Mouse (Mus musculus) retina, postnatal 7 days (tissue): ENCODE data around the gene Hmcn2.

Source experiments
- DNase-seq: peaks from one replicate; pipeline ENCODE4 v3.0.0-alpha.2; 2012; ENCODE audit warnings: low read depth, low spot score

Gene Hmcn2

DNA sequence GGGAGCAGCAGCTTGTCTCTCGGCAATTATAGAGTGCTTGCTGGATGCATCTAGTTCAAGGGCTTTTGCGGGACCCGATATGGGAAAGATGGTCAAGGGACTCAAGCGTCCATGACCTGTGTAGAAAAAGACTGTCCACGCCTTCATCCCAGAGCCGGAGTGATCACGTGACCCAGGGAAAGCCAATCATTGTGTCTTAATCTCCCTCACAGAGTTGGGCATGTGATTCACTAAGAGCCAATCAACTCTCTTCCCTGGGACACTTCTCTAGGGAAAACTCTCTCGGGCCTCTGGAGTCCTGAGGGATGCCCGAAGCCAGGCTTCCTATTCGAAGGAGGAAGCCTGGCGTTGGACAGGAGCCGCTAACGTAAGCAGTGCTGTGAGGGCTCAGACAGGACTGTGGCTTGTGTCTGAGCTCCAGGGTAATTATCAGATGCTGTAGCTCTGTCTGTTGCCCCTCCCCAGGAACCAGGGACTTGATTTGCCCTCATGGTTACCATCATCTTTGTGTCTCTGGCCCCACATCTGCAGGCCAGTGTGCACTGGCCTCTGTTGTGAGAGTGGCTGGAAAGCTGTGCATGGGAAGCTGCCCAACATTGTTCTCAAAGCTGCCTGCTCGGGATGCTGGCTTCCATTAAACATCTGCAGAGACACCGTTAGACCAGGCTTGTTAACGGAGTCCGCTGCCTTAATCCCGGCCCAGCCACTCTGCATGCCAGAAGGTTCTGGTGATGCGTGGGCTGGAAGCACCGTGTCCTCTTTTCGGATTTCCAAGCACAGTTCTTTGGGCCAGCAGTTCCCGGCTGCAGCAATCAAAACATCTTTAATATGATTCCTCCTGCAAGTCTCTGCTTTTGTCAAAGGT, 9.2 kb upstream of the Hmcn2 start:
- DNase-seq: no peak

DNA sequence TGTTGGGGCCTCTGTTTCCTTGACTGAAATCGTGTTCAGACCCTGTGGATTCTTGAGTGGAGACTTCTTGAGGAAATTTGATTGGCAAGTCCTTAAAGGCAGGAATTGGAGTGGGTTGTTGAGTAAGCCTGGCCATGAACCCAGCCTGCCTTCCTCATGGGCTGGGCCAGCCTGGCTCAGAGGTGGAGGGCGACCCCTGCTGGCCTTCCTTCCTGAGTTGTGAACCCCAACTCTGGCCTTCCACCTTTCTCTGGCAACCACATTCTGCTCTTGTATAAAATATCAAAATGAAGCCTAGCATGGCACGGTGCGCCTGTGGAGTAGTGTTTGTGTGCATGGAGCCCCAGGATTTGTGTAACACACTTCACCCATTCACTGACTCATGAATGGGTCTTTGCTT, 8.5 kb upstream of the Hmcn2 start:
- no peak for DNase-seq

- no peak for DNase-seq
These were observed 6.0 kb upstream of the Hmcn2 start for GRCm38 (mm10) chr2:31308257-31308656.

GRCm38 (mm10) chr2:31309549-31309948, 4.7 kb upstream of the Hmcn2 start:
- no peak for DNase-seq

DNA sequence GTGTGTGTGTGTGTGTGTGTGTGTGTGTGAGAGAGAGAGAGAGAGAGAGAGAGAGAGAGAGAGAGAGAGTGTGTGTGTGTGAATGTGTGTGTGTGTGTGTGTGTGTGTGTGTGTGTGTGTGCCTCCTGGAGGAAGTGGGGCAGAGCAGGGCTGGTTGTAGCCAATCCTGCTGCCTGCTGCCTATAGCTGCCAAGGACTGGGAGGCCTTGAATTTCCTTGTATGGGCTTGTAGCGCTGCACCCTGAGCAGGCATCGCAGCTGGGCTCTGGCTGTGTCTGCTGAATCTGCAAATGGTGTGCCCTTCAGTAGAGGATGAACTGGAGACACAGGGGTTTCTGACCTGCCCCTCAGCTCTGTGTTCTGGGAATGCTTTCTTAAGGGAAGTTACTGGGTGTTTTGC, 3.9 kb downstream of the Hmcn2 start:
- no peak for DNase-seq

- no peak for DNase-seq
These were observed 5.0 kb downstream of the Hmcn2 start for GRCm38 (mm10) chr2:31319200-31319599.

DNA sequence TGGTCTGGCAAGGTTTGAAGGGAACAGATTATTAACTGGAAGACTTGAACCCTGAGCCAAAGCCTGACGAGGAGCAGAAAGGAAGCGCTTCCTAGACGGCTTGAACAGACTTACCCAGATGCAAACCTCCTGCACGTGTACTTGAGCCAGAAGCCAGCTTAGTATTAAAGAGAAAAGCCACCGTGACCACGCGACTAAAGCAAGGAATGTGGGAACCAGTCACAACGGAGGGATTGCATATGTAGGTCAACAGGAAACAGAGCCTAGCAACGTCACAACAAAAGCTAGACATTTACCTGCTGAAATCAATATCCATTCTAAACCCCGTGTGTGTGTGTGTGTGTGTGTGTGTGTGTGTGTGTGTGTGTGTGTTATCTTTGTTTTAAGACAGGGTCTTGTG, 13.0 kb downstream of the Hmcn2 start:
- no peak for DNase-seq

DNA sequence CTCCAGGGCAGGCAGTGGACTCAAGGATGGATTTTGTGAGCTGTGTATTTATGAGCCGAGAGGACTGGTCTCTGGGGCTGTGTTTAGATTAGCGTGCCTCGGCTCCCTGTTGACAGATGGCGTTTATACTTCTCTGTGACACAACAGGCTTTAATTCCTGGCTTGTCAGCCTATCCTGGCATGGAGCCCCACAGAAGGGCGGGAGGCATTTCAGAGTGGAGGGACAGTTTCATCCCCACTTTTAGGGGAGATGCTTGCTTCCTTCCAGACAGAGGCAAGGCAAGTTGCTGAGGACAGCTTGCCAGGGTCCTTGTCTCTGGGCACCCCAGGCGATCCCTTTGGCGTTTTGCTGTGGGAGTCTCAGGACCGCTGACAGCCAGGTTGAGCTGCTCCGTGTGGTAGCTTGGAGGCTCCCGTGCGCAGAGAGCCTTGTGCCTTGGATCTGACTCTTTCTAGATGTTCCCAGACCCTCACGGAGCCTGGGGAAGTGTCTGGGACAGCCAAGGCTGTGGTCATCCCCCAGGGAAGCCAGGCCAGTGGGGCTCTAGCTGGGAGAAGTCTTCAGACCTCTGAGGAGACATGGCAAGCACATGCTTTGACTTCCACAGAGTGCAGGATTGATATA, 23.6 kb downstream of the Hmcn2 start:
- DNase-seq: no peak

- DNase-seq: no peak
These were observed 25.6 kb downstream of the Hmcn2 start for GRCm38 (mm10) chr2:31339826-31340225.

GRCm38 (mm10) chr2:31341726-31342535, 27.7 kb downstream of the Hmcn2 start:
- no peak for DNase-seq

GRCm38 (mm10) chr2:31346096-31346495, 31.9 kb downstream of the Hmcn2 start:
- DNase-seq: no peak

GRCm38 (mm10) chr2:31348373-31348772, 34.2 kb downstream of the Hmcn2 start:
- DNase-seq: no peak

- no peak for DNase-seq
These were observed 34.6 kb downstream of the Hmcn2 start for GRCm38 (mm10) chr2:31348850-31349249.

GRCm38 (mm10) chr2:31356771-31357170, 42.6 kb downstream of the Hmcn2 start:
- no peak for DNase-seq

GRCm38 (mm10) chr2:31359316-31359715, 45.1 kb downstream of the Hmcn2 start:
- DNase-seq: no peak

DNA sequence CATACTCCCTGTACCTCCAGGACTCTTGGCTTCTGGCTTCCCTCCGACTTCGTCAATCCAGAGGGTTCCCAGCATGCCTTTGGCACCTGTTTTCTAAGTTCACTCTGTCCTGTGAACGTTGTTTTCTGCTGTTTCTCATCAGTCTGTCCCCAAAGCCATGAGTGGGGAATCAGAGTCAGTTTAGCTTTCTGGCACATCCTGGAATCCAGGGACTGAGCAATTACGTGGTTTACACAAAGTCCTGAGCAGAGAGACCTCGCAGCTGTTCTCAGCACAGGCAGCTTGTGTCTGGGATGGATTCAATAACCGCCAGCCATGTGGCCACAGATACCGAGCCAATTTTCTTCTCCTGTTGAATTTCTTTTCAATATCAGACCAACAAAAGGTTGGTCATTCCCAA, 53.0 kb downstream of the Hmcn2 start:
- DNase-seq: no peak

GRCm38 (mm10) chr2:31371396-31371795, 57.2 kb downstream of the Hmcn2 start:
- DNase-seq: no peak

GRCm38 (mm10) chr2:31372186-31372585, 58.0 kb downstream of the Hmcn2 start:
- no peak for DNase-seq

- no peak for DNase-seq
These were observed 60.2 kb downstream of the Hmcn2 start for GRCm38 (mm10) chr2:31374415-31374814.

- no peak for DNase-seq
These were observed 61.8 kb downstream of the Hmcn2 start for GRCm38 (mm10) chr2:31376057-31376456.

GRCm38 (mm10) chr2:31377481-31377880, 63.3 kb downstream of the Hmcn2 start:
- no peak for DNase-seq

DNA sequence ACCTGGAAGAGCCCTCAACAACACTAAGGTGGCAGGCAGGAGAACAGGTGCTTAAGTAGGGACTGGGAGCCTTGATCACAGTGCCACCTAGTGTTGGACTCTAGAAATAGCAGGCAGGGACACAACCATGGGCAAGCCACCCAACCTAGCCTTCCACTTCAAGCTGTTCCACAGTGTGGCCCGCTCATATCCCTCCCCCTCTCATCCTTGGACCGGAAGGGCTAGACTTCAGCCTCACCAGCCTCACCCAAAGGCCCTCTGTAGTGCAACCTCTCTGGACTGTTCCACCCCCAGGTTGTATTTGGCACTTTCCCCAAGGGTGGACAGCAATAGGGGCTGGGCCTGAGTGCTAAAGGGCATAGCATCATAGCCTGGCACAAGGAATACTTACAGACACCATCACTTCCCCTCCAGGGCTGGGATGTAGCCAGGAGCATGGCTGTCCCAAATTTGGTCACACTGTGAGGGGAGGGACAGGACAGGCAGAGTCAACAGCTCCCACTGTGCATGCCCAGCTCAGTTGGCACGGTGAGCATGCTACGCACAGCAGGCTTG, 67.2 kb downstream of the Hmcn2 start:
- DNase-seq: peak; percentile 55
